Mouse (Mus musculus): ENCODE measurements around the gene Dgkh. TPM values are rescaled to one million over a fixed set of nuclear protein-coding genes. Genes with fewer than 3 reads are reported as not detected.

The Dgkh gene
- polyA plus RNA-seq, 1 experiment, result 0.82 TPM

DNA sequence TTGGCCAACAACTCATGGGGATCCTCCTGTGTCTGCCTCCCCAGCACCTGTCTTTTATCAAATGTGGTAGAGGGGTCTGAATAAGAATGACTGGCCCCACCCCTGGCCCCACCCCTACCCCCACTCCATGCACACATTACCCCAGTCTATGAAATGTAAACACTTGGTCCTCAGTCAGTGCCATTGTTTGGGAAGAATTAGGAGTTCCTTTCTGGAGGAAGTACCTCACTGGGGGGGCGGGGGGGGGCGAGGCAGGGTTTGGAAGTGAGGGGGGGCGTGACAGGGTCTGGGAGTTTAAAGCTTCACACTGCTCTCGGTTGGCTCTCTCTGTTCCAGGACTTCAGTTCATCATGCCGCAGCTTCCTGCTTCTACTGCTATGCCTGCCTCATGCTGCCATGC is 10.5 kb downstream of the Dgkh start:
- WGBS, result 92% methylated on average over 5 of the region's 5 CpGs
- Histone ChIP-seq H3K4me1 (ENCODE audit: control insufficient read depth, insufficient read depth, insufficient read length) (no peaks in the 10 kb centered on the region), H3K36me3 (ENCODE audit: control insufficient read depth, insufficient read depth, low read length) (no peaks in the 10 kb centered on the region), H3K27ac (ENCODE audit: insufficient read depth, low read length) (no peak overlapping the region), H3K4me3 (ENCODE audit: extremely low read depth, insufficient read depth, insufficient read length) (no peak overlapping the region), H3K27me3 (ENCODE audit: control insufficient read depth, insufficient read depth, low read length) (no peaks in the 10 kb centered on the region)
- no peak for DNase-seq (ENCODE audit: low read depth in 1 of 2, low spot score in 2 of 2)
- TF ChIP-seq POLR2A (IDR thresholded peaks at IDR 0.05; ENCODE audit: low read depth, low read length) (no peak), CTCF (IDR thresholded peaks at IDR 0.05; ENCODE audit: extremely low read depth, insufficient read depth, insufficient read length, insufficient replicate concordance) (no peak)

DNA sequence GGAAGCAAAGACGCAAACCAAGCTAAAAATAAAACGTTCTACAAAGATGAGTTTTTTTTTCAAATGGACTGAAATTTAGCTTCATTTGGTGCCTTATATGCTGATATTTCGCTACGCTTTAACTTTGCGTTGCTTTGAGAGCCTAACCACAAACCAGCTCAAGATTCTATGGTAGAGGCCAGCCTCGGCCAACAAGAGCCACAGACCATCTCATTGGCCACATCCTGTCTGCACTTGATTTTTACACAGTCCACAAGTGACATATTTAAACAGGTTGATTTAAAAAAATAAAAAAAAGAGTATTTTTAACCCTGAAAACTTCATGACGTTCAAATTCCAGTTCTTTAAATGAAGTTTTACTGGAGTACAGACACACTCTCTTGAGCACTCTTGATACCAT is 16.5 kb downstream of the Dgkh start:
- no peak for DNase-seq (ENCODE audit: low read depth in 1 of 2, low spot score in 2 of 2)
- no peaks in the 10 kb centered on the region for H3K4me1 ChIP-seq (ENCODE audit: control insufficient read depth, insufficient read depth, insufficient read length)
- no peak overlapping the region for H3K4me3 ChIP-seq (ENCODE audit: extremely low read depth, insufficient read depth, insufficient read length)
- TF ChIP-seq CTCF (IDR thresholded peaks at IDR 0.05; ENCODE audit: extremely low read depth, insufficient read depth, insufficient read length, insufficient replicate concordance) (no peak), POLR2A (IDR thresholded peaks at IDR 0.05; ENCODE audit: low read depth, low read length) (no peak)
- no peaks in the 10 kb centered on the region for H3K27me3 ChIP-seq (ENCODE audit: control insufficient read depth, insufficient read depth, low read length)
- H3K36me3 ChIP-seq (ENCODE audit: control insufficient read depth, insufficient read depth, low read length), result no peaks in the 10 kb centered on the region
- H3K27ac ChIP-seq (ENCODE audit: insufficient read depth, low read length), result no peak overlapping the region
- 52% methylated on average over 7 of the region's 7 CpGs for WGBS

DNA sequence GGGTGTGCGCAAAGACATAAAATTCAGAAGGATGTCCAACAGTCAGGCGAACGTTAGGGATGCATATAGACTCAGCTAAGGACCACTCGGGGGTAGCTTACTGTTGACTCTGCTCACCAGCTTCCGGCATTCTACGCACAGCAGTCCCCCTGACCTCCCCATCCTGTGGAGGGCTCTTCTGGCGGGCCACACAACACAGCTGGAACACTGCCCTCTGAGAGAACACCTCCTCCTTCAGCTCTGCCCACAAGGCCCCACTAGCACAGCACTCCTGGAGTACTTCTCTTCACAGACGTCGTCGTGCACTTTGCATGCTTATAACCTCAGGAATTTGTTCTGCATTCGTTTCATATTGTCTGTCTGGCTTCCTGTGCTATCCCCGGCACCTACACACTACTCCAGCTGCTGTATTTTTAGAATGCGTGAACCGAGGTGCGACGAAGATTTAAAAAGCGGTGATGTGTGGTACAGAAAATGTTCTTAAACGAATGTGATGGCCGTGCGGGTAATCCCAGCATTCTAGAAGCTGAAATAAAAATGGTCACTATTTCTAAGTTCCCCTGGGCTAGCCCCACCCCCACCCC is 19.9 kb downstream of the Dgkh start:
- WGBS, result 50% methylated on average over 20 of the region's 20 CpGs
- TF ChIP-seq POLR2A (IDR thresholded peaks at IDR 0.05; ENCODE audit: low read depth, low read length) (no peak), CTCF (IDR thresholded peaks at IDR 0.05; ENCODE audit: extremely low read depth, insufficient read depth, insufficient read length, insufficient replicate concordance) (no peak)

DNA sequence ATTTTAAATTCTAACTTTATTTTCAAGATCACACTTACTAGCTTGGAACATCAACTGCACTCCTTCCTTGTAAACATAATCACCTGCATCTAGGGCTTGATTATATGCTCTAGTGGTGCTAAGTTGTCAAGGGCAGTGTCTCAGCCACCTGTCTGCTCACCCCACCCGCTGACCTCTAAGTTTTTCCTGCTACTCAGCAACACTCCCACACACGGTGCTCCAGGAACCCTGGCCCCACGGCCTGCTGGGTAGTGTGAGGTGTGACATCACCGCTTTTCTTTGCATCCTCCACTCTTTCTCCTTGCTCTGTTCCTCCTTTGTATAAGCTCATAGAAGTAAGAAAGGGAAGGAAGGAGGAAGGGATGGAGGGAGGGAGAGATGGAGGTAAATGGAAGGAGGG is 21.9 kb downstream of the Dgkh start:
- Histone ChIP-seq H3K4me3 (ENCODE audit: extremely low read depth, insufficient read depth, insufficient read length) (no peak overlapping the region), H3K36me3 (ENCODE audit: control insufficient read depth, insufficient read depth, low read length) (no peaks in the 10 kb centered on the region), H3K4me1 (ENCODE audit: control insufficient read depth, insufficient read depth, insufficient read length) (no peaks in the 10 kb centered on the region), H3K27me3 (ENCODE audit: control insufficient read depth, insufficient read depth, low read length) (no peaks in the 10 kb centered on the region), H3K27ac (ENCODE audit: insufficient read depth, low read length) (no peak overlapping the region)
- DNase-seq (ENCODE audit: low read depth in 1 of 2, low spot score in 2 of 2), result no peak
- TF ChIP-seq POLR2A (IDR thresholded peaks at IDR 0.05; ENCODE audit: low read depth, low read length) (no peak), CTCF (IDR thresholded peaks at IDR 0.05; ENCODE audit: extremely low read depth, insufficient read depth, insufficient read length, insufficient replicate concordance) (no peak)
- WGBS, result 62% methylated on average over 4 of the region's 4 CpGs

More for the DNA sequence above, 19.9 kb downstream of the Dgkh start:
- Histone ChIP-seq H3K27me3 (ENCODE audit: control insufficient read depth, insufficient read depth, low read length) (no peaks in the 10 kb centered on the region), H3K4me3 (ENCODE audit: extremely low read depth, insufficient read depth, insufficient read length) (no peak overlapping the region), H3K27ac (ENCODE audit: insufficient read depth, low read length) (no peak overlapping the region), H3K36me3 (ENCODE audit: control insufficient read depth, insufficient read depth, low read length) (no peaks in the 10 kb centered on the region), H3K4me1 (ENCODE audit: control insufficient read depth, insufficient read depth, insufficient read length) (no peaks in the 10 kb centered on the region)
- no peak for DNase-seq (ENCODE audit: low read depth in 1 of 2, low spot score in 2 of 2)

DNA sequence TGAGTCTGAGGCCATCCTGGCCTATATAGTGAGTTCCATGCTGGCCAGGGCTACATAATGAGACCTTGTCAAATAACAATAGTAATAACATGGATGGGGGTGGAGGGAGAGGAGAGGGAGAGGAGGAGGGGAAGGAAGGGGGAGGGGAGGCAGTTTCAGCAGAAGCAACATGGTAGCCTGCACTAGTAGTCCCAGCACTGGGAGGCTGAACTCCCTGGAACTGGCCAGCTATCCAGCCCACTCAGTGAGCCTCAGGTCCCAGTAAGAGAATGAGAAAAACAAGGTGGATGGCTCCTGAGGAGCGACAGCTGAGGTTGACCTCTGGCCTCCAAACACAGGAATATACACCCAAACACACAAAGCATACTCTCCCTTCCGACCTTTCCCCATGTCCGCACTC is 27.0 kb downstream of the Dgkh start:
- TF ChIP-seq POLR2A (IDR thresholded peaks at IDR 0.05; ENCODE audit: low read depth, low read length), result no peak
- no peak for TF ChIP-seq CTCF (IDR thresholded peaks at IDR 0.05; ENCODE audit: extremely low read depth, insufficient read depth, insufficient read length, insufficient replicate concordance)
- no peak for DNase-seq (ENCODE audit: low read depth in 1 of 2, low spot score in 2 of 2)
- Histone ChIP-seq H3K36me3 (ENCODE audit: control insufficient read depth, insufficient read depth, low read length) (no peaks in the 10 kb centered on the region), H3K4me3 (ENCODE audit: extremely low read depth, insufficient read depth, insufficient read length) (no peak overlapping the region), H3K27ac (ENCODE audit: insufficient read depth, low read length) (no peak overlapping the region), H3K27me3 (ENCODE audit: control insufficient read depth, insufficient read depth, low read length) (no peaks in the 10 kb centered on the region), H3K4me1 (ENCODE audit: control insufficient read depth, insufficient read depth, insufficient read length) (no peaks in the 10 kb centered on the region; the same call in 1 of the 2 replicates)
- 92% methylated on average over 3 of the region's 3 CpGs for WGBS

DNA sequence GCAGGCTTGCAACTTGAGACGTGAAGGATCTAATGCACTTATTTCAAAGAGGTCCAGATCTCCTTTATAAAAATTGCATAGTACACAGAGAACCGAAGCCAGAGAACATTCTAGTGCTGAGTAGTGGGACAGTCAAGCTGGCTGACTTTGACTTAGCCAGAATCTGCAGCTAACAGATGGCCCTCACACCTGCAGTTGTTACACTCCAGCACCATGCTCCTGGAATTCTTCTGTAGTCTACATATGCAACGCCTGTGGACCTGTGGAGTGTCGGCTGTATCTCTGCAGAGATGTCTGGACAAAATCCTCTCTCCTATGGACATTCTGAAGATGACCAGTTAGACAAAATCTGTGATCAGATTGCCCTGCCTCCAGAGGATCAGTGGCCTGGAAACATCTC is 28.6 kb downstream of the Dgkh start:
- Histone ChIP-seq H3K27me3 (ENCODE audit: control insufficient read depth, insufficient read depth, low read length) (no peaks in the 10 kb centered on the region), H3K27ac (ENCODE audit: insufficient read depth, low read length) (no peak overlapping the region), H3K36me3 (ENCODE audit: control insufficient read depth, insufficient read depth, low read length) (no peaks in the 10 kb centered on the region), H3K4me1 (ENCODE audit: control insufficient read depth, insufficient read depth, insufficient read length) (no peaks in the 10 kb centered on the region; the same call in 1 of the 2 replicates), H3K4me3 (ENCODE audit: extremely low read depth, insufficient read depth, insufficient read length) (no peak overlapping the region)
- WGBS, result 89% methylated on average over 4 of the region's 4 CpGs
- no peak for TF ChIP-seq POLR2A (IDR thresholded peaks at IDR 0.05; ENCODE audit: low read depth, low read length)
- TF ChIP-seq CTCF (IDR thresholded peaks at IDR 0.05; ENCODE audit: extremely low read depth, insufficient read depth, insufficient read length, insufficient replicate concordance), result no peak
- no peak for DNase-seq (ENCODE audit: low read depth in 1 of 2, low spot score in 2 of 2)

DNA sequence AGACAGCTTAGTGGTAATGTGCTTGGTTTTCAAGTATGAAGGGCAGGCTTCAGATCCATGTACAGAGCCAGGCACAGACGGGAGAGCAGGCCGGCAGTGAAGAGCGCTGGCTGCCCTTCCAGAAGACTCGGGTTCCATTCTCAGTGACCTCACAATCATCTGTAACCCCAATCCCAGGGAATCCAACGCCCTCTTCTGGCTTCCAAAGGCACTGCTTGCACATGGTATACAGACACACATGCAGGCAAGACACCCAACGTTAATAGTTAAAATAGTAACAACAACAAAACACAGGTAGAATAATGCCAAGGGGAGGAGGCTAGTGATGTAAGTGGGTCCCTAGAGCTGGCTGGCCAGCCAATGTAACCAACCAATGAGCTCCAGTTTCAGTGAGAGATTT is 29.2 kb downstream of the Dgkh start:
- H3K4me3 ChIP-seq (ENCODE audit: extremely low read depth, insufficient read depth, insufficient read length), result no peak overlapping the region
- H3K36me3 ChIP-seq (ENCODE audit: control insufficient read depth, insufficient read depth, low read length), result no peaks in the 10 kb centered on the region
- WGBS, result 86% methylated on average over 6 of the region's 6 CpGs
- no peak for DNase-seq (ENCODE audit: low read depth in 1 of 2, low spot score in 2 of 2)
- H3K27ac ChIP-seq (ENCODE audit: insufficient read depth, low read length), result no peak overlapping the region
- H3K27me3 ChIP-seq (ENCODE audit: control insufficient read depth, insufficient read depth, low read length), result no peaks in the 10 kb centered on the region
- H3K4me1 ChIP-seq (ENCODE audit: control insufficient read depth, insufficient read depth, insufficient read length), result no peaks in the 10 kb centered on the region; the same call in 1 of the 2 replicates
- no peak for TF ChIP-seq POLR2A (IDR thresholded peaks at IDR 0.05; ENCODE audit: low read depth, low read length)
- no peak for TF ChIP-seq CTCF (IDR thresholded peaks at IDR 0.05; ENCODE audit: extremely low read depth, insufficient read depth, insufficient read length, insufficient replicate concordance)

Measured in spleen, adult 2 months (tissue).